Mouse (Mus musculus): ENCODE measurements around the gene Btn2a2.

Btn2a2 gene

GRCm38 (mm10) chr13:23491990-23492389, 3.3 kb upstream of the Btn2a2 start:
- no peaks in the 10 kb centered on the region for H3K9me3 ChIP-seq (ENCODE audit: low read length)
- H3K27me3 ChIP-seq (ENCODE audit: insufficient read depth, low read length), result peaks cover 10% of the 10 kb centered on the region
- TF ChIP-seq NANOG (IDR thresholded peaks at IDR 0.05; ENCODE audit: borderline replicate concordance, low read length) (peak; percentile 75; the same call in 1 of the 2 replicates), CTCF (conservative IDR thresholded peaks at IDR 0.05; ENCODE audit: low read length) (no peak), POU5F1 (IDR thresholded peaks at IDR 0.05; ENCODE audit: borderline replicate concordance, low read length) (peak; percentile 58; the same call in 1 of the 2 replicates)
- H3K36me3 ChIP-seq (ENCODE audit: insufficient read depth, low read length), result no peaks in the 10 kb centered on the region
- peaks cover 75% of the 10 kb centered on the region for H3K4me1 ChIP-seq (replicated peaks; ENCODE audit: low read depth, low read length)
- H3K4me3 ChIP-seq (replicated peaks; ENCODE audit: low read length), result peak overlapping the region; percentile 41

- Histone ChIP-seq H3K9me3 (ENCODE audit: low read length) (no peaks in the 10 kb centered on the region), H3K4me3 (replicated peaks; ENCODE audit: low read length) (no peak overlapping the region), H3K27me3 (ENCODE audit: insufficient read depth, low read length) (peaks cover 14% of the 10 kb centered on the region), H3K36me3 (ENCODE audit: insufficient read depth, low read length) (no peaks in the 10 kb centered on the region), H3K4me1 (replicated peaks; ENCODE audit: low read depth, low read length) (peaks cover 77% of the 10 kb centered on the region)
- TF ChIP-seq CTCF (conservative IDR thresholded peaks at IDR 0.05; ENCODE audit: low read length), result no peak
- no peak for TF ChIP-seq POU5F1 (IDR thresholded peaks at IDR 0.05; ENCODE audit: borderline replicate concordance, low read length)
- no peak for TF ChIP-seq NANOG (IDR thresholded peaks at IDR 0.05; ENCODE audit: borderline replicate concordance, low read length)
Observed at GRCm38 (mm10) chr13:23491263-23491662, 2.6 kb upstream of the Btn2a2 start.

- H3K27me3 ChIP-seq (ENCODE audit: insufficient read depth, low read length), result peaks cover 14% of the 10 kb centered on the region
- no peak overlapping the region for H3K4me3 ChIP-seq (replicated peaks; ENCODE audit: low read length)
Observed at GRCm38 (mm10) chr13:23490863-23491262, 2.2 kb upstream of the Btn2a2 start.

GRCm38 (mm10) chr13:23485271-23485670, 3.4 kb downstream of the Btn2a2 start:
- H3K36me3 ChIP-seq (ENCODE audit: insufficient read depth, low read length), result no peaks in the 10 kb centered on the region
- H3K9me3 ChIP-seq (ENCODE audit: low read length), result no peaks in the 10 kb centered on the region
- no peak for TF ChIP-seq NANOG (IDR thresholded peaks at IDR 0.05; ENCODE audit: borderline replicate concordance, low read length)
- no peak for TF ChIP-seq CTCF (conservative IDR thresholded peaks at IDR 0.05; ENCODE audit: low read length)
- TF ChIP-seq POU5F1 (IDR thresholded peaks at IDR 0.05; ENCODE audit: borderline replicate concordance, low read length), result no peak
- H3K4me3 ChIP-seq (replicated peaks; ENCODE audit: low read length), result no peak overlapping the region
- peaks cover 45% of the 10 kb centered on the region for H3K4me1 ChIP-seq (replicated peaks; ENCODE audit: low read depth, low read length)
- peaks cover 28% of the 10 kb centered on the region for H3K27me3 ChIP-seq (ENCODE audit: insufficient read depth, low read length)

More at GRCm38 (mm10) chr13:23490863-23491262, 2.2 kb upstream of the Btn2a2 start:
- H3K4me1 ChIP-seq (replicated peaks; ENCODE audit: low read depth, low read length), result peaks cover 77% of the 10 kb centered on the region
- no peaks in the 10 kb centered on the region for H3K9me3 ChIP-seq (ENCODE audit: low read length)
- TF ChIP-seq CTCF (conservative IDR thresholded peaks at IDR 0.05; ENCODE audit: low read length) (no peak), NANOG (IDR thresholded peaks at IDR 0.05; ENCODE audit: borderline replicate concordance, low read length) (no peak), POU5F1 (IDR thresholded peaks at IDR 0.05; ENCODE audit: borderline replicate concordance, low read length) (no peak)
- H3K36me3 ChIP-seq (ENCODE audit: insufficient read depth, low read length), result no peaks in the 10 kb centered on the region

- TF ChIP-seq POU5F1 (IDR thresholded peaks at IDR 0.05; ENCODE audit: borderline replicate concordance, low read length), result no peak
- no peak for TF ChIP-seq CTCF (conservative IDR thresholded peaks at IDR 0.05; ENCODE audit: low read length)
- TF ChIP-seq NANOG (IDR thresholded peaks at IDR 0.05; ENCODE audit: borderline replicate concordance, low read length), result no peak
- H3K36me3 ChIP-seq (ENCODE audit: insufficient read depth, low read length), result no peaks in the 10 kb centered on the region
- peaks cover 36% of the 10 kb centered on the region for H3K27me3 ChIP-seq (ENCODE audit: insufficient read depth, low read length)
- H3K9me3 ChIP-seq (ENCODE audit: low read length), result no peaks in the 10 kb centered on the region
- no peak overlapping the region for H3K4me3 ChIP-seq (replicated peaks; ENCODE audit: low read length)
- H3K4me1 ChIP-seq (replicated peaks; ENCODE audit: low read depth, low read length), result peaks cover 28% of the 10 kb centered on the region
Observed at GRCm38 (mm10) chr13:23483153-23483552, 5.5 kb downstream of the Btn2a2 start.

- peaks cover 8% of the 10 kb centered on the region for H3K4me1 ChIP-seq (replicated peaks; ENCODE audit: low read depth, low read length)
- TF ChIP-seq POU5F1 (IDR thresholded peaks at IDR 0.05; ENCODE audit: borderline replicate concordance, low read length) (no peak), NANOG (IDR thresholded peaks at IDR 0.05; ENCODE audit: borderline replicate concordance, low read length) (no peak), CTCF (conservative IDR thresholded peaks at IDR 0.05; ENCODE audit: low read length) (no peak)
- no peaks in the 10 kb centered on the region for H3K36me3 ChIP-seq (ENCODE audit: insufficient read depth, low read length)
- H3K27me3 ChIP-seq (ENCODE audit: insufficient read depth, low read length), result peaks cover 9% of the 10 kb centered on the region
- H3K9me3 ChIP-seq (ENCODE audit: low read length), result no peaks in the 10 kb centered on the region
- no peak overlapping the region for H3K4me3 ChIP-seq (replicated peaks; ENCODE audit: low read length)
Observed at GRCm38 (mm10) chr13:23475658-23476057, 13.0 kb downstream of the Btn2a2 start.

- Histone ChIP-seq H3K27me3 (ENCODE audit: insufficient read depth, low read length) (peaks cover 20% of the 10 kb centered on the region), H3K9me3 (ENCODE audit: low read length) (no peaks in the 10 kb centered on the region), H3K4me3 (replicated peaks; ENCODE audit: low read length) (0 out of 2 replicates have a peak overlapping the region, but pooled peaks have one; percentile 74), H3K4me1 (replicated peaks; ENCODE audit: low read depth, low read length) (peaks cover 50% of the 10 kb centered on the region), H3K36me3 (ENCODE audit: insufficient read depth, low read length) (no peaks in the 10 kb centered on the region)
- TF ChIP-seq NANOG (IDR thresholded peaks at IDR 0.05; ENCODE audit: borderline replicate concordance, low read length) (no peak), POU5F1 (IDR thresholded peaks at IDR 0.05; ENCODE audit: borderline replicate concordance, low read length) (no peak), CTCF (conservative IDR thresholded peaks at IDR 0.05; ENCODE audit: low read length) (no peak)
Observed at GRCm38 (mm10) chr13:23466911-23467310, 21.7 kb downstream of the Btn2a2 start.

GRCm38 (mm10) chr13:23466306-23466705, 22.4 kb downstream of the Btn2a2 start:
- no peaks in the 10 kb centered on the region for H3K9me3 ChIP-seq (ENCODE audit: low read length)
- H3K36me3 ChIP-seq (ENCODE audit: insufficient read depth, low read length), result no peaks in the 10 kb centered on the region
- peaks cover 48% of the 10 kb centered on the region for H3K4me1 ChIP-seq (replicated peaks; ENCODE audit: low read depth, low read length)
- TF ChIP-seq CTCF (conservative IDR thresholded peaks at IDR 0.05; ENCODE audit: low read length) (no peak), POU5F1 (IDR thresholded peaks at IDR 0.05; ENCODE audit: borderline replicate concordance, low read length) (no peak), NANOG (IDR thresholded peaks at IDR 0.05; ENCODE audit: borderline replicate concordance, low read length) (no peak)
- H3K27me3 ChIP-seq (ENCODE audit: insufficient read depth, low read length), result peaks cover 20% of the 10 kb centered on the region
- peak overlapping the region; percentile 74 for H3K4me3 ChIP-seq (replicated peaks; ENCODE audit: low read length)

GRCm38 (mm10) chr13:23465600-23466109, 23.0 kb downstream of the Btn2a2 start, which contains the start of gene Btn1a1:
TSS of gene Btn1a1 (minus strand) at chr13:23465901.
- Histone ChIP-seq H3K4me3 (replicated peaks; ENCODE audit: low read length) (peak within 1 kb of the TSS; percentile 74), H3K9me3 (ENCODE audit: low read length) (no peaks in the 10 kb centered on the region), H3K4me1 (replicated peaks; ENCODE audit: low read depth, low read length) (peaks cover 42% of the 10 kb centered on the region), H3K27me3 (ENCODE audit: insufficient read depth, low read length) (peaks cover 20% of the 10 kb centered on the region), H3K36me3 (ENCODE audit: insufficient read depth, low read length) (no peaks in the 10 kb centered on the region)
- no peak for TF ChIP-seq CTCF (conservative IDR thresholded peaks at IDR 0.05; ENCODE audit: low read length)
- TF ChIP-seq POU5F1 (IDR thresholded peaks at IDR 0.05; ENCODE audit: borderline replicate concordance, low read length), result no peak
- no peak for TF ChIP-seq NANOG (IDR thresholded peaks at IDR 0.05; ENCODE audit: borderline replicate concordance, low read length)

All from E14TG2a.4 (cell line).